Mouse (Mus musculus): Measurements from ENCODE around the gene Myo10. TPM values are rescaled to one million over a fixed set of nuclear protein-coding genes. Genes with fewer than 3 reads are reported as not detected.

Myo10 gene
- total RNA-seq, 2 experiments from 2014 or later: 49.5 to 57.6 TPM

- no peak for DNase-seq (ENCODE audit: low spot score in 2 of 2)
Measured at GRCm38 (mm10) chr15:25830426-25830825, 208.1 kb downstream of the Myo10 start.

GRCm38 (mm10) chr15:25834282-25834681, 212.0 kb downstream of the Myo10 start:
- no peak for DNase-seq (ENCODE audit: low spot score in 2 of 2)

DNA sequence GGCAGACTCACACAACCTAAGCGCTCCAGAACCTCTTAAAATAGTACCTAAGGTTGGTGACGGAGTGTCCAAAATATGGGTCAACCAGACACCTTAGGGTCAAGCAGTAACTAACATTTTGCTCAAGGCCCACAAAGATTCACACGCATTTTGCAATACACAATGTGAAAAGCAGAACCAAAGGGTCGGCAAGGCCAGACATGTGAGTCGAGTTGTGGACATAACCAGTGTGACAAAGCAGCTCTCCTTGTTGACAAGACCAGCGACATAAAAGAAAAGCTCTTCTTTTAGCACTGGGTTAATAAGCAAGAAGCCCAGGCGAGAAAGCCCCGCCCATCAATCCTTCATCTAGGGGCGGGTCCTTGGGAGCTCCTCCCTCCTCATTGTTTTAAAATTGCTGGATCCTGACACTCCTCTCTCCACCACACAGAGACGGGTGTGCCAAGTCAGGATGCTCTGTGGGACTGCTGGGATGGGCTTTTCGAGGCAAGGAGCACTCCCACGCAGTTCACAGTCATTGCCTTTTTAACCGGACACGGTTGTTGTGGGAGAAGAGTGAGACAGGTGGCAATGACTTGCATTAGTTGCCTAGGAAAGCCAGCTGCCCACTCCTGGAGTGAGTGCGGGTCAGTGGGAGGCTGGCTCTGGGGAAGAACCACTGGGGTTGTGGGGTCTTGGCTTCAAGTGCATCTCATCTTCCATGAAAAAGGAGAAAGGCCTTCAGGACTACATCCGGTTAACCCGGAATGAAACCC, 212.8 kb downstream of the Myo10 start:
- DNase-seq (ENCODE audit: low spot score in 2 of 2): no peak

- DNase-seq (ENCODE audit: low spot score in 2 of 2): no peak
Measured at GRCm38 (mm10) chr15:25842462-25843085, 220.2 kb downstream of the Myo10 start.

DNA sequence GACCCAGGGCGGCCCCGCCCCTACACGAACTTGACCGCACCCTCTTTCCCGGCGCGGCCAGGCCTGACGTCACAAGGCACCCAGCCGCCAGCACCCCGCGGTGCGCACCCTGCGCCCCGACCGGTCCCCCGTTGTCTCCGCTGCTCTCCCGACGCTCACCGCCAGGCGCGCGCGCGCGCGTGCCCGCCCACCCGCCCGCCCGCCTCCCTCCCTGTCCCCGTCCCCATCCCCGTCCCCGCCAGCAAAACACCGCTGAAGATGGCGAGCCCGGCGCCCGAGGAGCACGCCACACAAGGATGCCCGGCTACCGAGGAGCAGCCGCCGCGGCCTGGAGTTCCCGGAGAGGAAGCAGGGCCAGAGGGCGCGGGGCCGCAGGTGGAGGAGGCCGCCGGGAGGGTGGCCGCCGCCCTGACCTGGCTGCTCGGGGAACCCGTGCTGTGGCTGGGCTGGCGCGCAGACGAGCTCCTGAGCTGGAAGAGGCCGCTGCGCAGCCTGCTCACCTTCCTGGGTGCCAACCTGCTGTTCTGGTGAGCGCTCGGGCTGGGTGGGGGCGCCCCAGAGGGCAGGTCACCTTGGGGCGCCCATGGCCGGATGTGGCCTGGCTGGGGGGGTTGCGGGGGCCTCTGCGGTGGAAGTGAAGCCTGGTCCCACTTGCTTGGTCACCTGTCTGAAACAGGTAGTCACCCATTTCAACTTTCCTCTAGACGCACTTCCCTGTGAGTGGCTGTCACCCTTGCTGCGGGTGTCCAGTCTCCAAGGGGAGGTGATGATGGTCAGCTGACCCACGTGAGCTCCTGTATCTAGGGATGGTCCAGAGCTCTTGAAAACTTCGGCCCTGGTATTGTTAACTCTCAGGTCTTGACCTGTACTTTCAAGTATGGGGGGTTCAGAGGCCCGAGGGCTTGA, 221.0 kb downstream of the Myo10 start, which contains the start of gene Retreg1:
Gene Retreg1, plus strand, starts transcription at position 95 of the 906 bp plus-strand sequence.
- DNase-seq (ENCODE audit: low spot score in 2 of 2): peak; percentile 66 to 69

DNA sequence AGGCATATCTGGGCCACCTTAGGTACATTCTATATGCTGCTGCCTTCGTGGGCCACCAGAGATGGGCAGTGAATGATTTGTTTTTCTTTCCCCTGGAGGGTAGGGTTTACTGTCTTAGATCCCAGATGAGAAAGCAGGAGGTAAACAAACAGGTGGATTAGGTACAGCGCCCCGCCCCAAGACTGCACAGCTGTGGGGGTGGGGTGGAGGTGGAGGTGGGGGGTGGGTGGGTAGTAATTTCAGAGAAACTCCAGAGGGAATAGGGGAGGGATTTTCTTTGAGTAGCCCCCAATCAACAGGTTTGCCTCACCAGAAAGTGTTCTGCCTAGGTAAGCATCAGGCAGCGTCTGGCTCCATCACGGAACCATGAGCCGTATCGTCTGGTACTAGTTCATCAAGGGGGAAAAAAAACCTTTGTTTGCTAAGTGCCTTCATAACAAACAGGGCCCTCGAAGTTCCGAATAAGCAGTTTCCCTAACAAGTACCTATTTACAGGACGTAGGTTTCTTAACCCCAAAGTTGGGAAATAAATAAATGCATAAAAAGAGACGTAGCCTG, 221.8 kb downstream of the Myo10 start:
- no peak for DNase-seq (ENCODE audit: low spot score in 2 of 2)

GRCm38 (mm10) chr15:25844771-25845170, 222.4 kb downstream of the Myo10 start:
- DNase-seq (ENCODE audit: low spot score in 2 of 2): no peak

DNA sequence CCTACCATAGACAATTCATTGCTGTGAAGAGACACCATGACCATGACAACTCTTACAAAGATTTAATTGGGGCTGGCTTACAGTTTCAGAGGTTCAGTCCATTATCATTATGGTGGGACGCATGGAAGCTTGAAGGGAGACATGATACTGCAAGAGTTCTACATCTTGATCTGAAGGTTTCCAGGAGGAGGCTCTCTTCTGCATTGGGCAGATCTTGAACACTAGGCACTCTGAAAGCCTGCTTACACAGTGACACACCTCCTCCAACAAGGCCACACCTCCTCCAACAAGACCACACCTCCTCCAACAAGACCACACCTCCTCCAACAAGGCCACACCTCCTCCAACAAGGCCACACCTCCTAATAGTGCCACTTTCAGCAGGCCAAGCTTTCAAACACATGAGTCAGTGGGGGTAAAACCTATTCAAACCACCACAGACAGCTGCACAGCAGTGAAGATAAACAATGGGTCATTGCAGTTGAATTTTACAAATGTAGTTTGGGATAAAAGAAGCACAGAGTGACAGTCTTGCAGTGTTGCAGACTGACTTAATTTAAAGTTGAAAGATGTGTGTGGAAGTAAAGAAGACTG, 225.3 kb downstream of the Myo10 start:
- no peak for DNase-seq (ENCODE audit: low spot score in 2 of 2)

- no peak for DNase-seq (ENCODE audit: low spot score in 2 of 2)
Measured at GRCm38 (mm10) chr15:25850552-25850951, 228.2 kb downstream of the Myo10 start.

- no peak for DNase-seq (ENCODE audit: low spot score in 2 of 2)
Measured at GRCm38 (mm10) chr15:25854270-25854904, 232.1 kb downstream of the Myo10 start.

DNA sequence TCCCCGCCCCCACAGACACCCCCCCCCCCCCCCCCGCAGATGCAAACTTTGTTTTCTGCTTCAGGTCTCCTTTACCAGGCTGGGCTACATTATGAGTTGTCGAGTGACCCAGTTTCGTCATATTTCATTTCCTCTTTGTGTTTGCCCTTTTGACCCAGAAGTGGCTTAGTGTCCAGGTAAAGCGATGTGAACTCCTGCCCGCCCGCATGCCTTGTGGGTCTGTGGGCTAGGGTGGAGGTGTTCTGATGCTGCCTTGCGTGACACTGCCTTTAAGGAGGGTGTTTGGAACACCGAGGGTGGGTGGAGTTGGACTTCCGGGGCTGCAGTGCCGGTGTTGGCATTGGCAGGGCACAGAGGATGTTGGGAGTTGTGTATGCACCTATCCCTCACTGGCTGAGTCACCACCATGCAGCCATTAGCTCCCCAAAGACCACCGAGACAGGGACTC, 236.3 kb downstream of the Myo10 start:
- DNase-seq (ENCODE audit: low spot score in 2 of 2): no peak

GRCm38 (mm10) chr15:25859469-25859868, 237.1 kb downstream of the Myo10 start:
- no peak for DNase-seq (ENCODE audit: low spot score in 2 of 2)

DNA sequence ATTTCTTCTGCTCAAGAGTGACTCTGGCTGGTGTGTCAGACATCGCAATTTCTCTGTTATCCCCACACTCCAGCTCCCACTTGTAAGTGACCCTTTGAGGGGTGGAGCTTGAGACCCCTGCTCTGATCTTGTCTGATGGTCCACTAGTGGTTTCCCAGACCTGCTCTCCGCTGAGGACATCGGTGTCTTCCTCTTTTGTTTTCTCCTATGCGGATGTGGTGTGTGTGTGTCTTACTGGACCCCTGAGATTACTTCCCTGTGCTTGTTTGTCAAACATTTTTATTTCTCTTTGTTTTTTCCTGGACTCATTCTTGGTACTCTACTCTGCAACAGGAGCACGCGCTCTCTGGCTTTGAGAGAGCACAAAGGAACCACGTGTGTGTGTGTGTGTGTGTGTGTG, 239.6 kb downstream of the Myo10 start:
- DNase-seq (ENCODE audit: low spot score in 2 of 2): no peak

Other genes with a start within 250 kb of the Myo10 start
- 1,000 to 10,000 TPM in 1 of 2 experiments, 100 to 1,000 TPM in 1; 941 to 1,006 TPM for gene Basp1, start 208.8 kb upstream of the Myo10 start, total RNA-seq (2021)
- 10 to 100 TPM; 31.4 to 34.8 TPM for gene Retreg1, start 220.7 kb downstream of the Myo10 start, total RNA-seq (2021)

Measured in layer of hippocampus, postnatal 14 days (tissue).